Comparison of ENCODE assay signal across 18 mouse cellular contexts in genomic region chr5:122175402-122175801, GRCm38 (mm10). TPM values are rescaled to one million over a fixed set of nuclear protein-coding genes. Genes with fewer than 3 reads are reported as not detected.
DNase-seq lines count a peak whose midpoint lies in the region; ATAC-seq and TF ChIP-seq lines count a peak whose summit lies in the region.
"Had no signal": no experiment of that assay in that cellular context is flagged by ENCODE, and none has a peak within 500 bp of the region (broad histone marks: within the 10 kb centered on the region; RNA-seq: fewer than 3 reads in every experiment).

No protein-coding gene starts in this region.

- WGBS in liver, embryonic 12.5 days (ENCODE audit: insufficient replicate concordance): 74% methylated on average over 2 of the region's 2 CpGs
- WGBS in olfactory bulb, adult 2 months: 49% methylated on average over 2 of the region's 2 CpGs

- no peak for TF ChIP-seq POLR2A in olfactory bulb, adult 2 months (IDR thresholded peaks at IDR 0.05; ENCODE audit: insufficient read depth, low read depth, low read length)

- no peak overlapping the region for H3K4me3 ChIP-seq in liver, embryonic 12.5 days
- no peak overlapping the region for H3K4me3 ChIP-seq in olfactory bulb, adult 2 months (ENCODE audit: insufficient read depth, low read depth, low read length)
- H3K4me3 ChIP-seq: forebrain, embryonic 15.5 days; heart, embryonic 15.5 days; limb, embryonic 13.5 days had no signal

- ATAC-seq in liver, embryonic 12.5 days: no peak
- ATAC-seq: forebrain, embryonic 15.5 days; midbrain, embryonic 16.5 days had no signal

- no peaks in the 10 kb centered on the region for H3K9me3 ChIP-seq in liver, embryonic 12.5 days (replicated peaks)
- H3K9me3 ChIP-seq: forebrain, embryonic 15.5 days; heart, embryonic 15.5 days; limb, embryonic 13.5 days had no signal

- TF ChIP-seq CTCF in olfactory bulb, adult 2 months (IDR thresholded peaks at IDR 0.05; ENCODE audit: insufficient read depth, low read depth, low read length): no peak

- H3K27ac ChIP-seq in liver, embryonic 12.5 days: 0 out of 2 replicates have a peak overlapping the region, but pooled peaks have one; percentile 1
- H3K27ac ChIP-seq in olfactory bulb, adult 2 months (ENCODE audit: insufficient read depth, low read depth, low read length): 0 out of 2 replicates have a peak overlapping the region, but pooled peaks have one; percentile 1
- H3K27ac ChIP-seq: forebrain, embryonic 15.5 days; heart, embryonic 15.5 days; limb, embryonic 13.5 days had no signal

- H3K4me2 ChIP-seq in liver, embryonic 12.5 days: no peak overlapping the region
- H3K4me2 ChIP-seq: forebrain, embryonic 15.5 days; heart, embryonic 15.5 days; limb, embryonic 13.5 days had no signal

- H3K27me3 ChIP-seq in liver, embryonic 12.5 days (replicated peaks): no peaks in the 10 kb centered on the region
- H3K27me3 ChIP-seq: forebrain, embryonic 15.5 days; heart, embryonic 15.5 days; limb, embryonic 13.5 days had no signal

- H3K9ac ChIP-seq in liver, embryonic 12.5 days: no peak overlapping the region
- H3K9ac ChIP-seq: forebrain, embryonic 15.5 days; heart, embryonic 15.5 days; limb, embryonic 13.5 days had no signal

- no peaks in the 10 kb centered on the region for H3K4me1 ChIP-seq in liver, embryonic 12.5 days
- H3K4me1 ChIP-seq in olfactory bulb, adult 2 months (ENCODE audit: control insufficient read depth, insufficient read depth, low read length): peaks cover 30% of the 10 kb centered on the region
- H3K4me1 ChIP-seq: forebrain, embryonic 15.5 days had no signal

- DNase-seq in cerebellum, postnatal 25 days: peak; percentile 27 to 31
- DNase-seq in cerebellum, adult 8-10 months: no peak
- peak; percentile 1 for DNase-seq in kidney, adult 11 months
- no peak for DNase-seq in kidney, postnatal 25 days
- DNase-seq in liver: no peak
- DNase-seq: adrenal gland, postnatal 14 days; B cell, adult 2 months; kidney, adult 18-20 months; lung, adult 2 months; thymus, adult 2 months had no signal

- peaks cover 58% of the 10 kb centered on the region for H3K36me3 ChIP-seq in liver, embryonic 12.5 days

RNA-seq across cellular contexts. Expression of gene Ppp1cc, which starts 17.3 kb away (rescaled TPM):
- polyA plus RNA-seq in liver, embryonic 12.5 days (2016; fragmentation: Nextera tagmentation; extraction: Ambion mirVana): 228 and 229 TPM in 2 replicates
- polyA plus RNA-seq in olfactory bulb, adult 2 months (2012; ENCODE audit: insufficient read depth, insufficient read length, low replicate concordance, missing spikeins): 674 and 1,250 TPM in 2 replicates

RNA-seq across cellular contexts. Expression of gene Hvcn1, which starts 31.2 kb away (rescaled TPM):
- polyA plus RNA-seq in liver, embryonic 12.5 days (2016; fragmentation: Nextera tagmentation; extraction: Ambion mirVana): 1.8 and 2.1 TPM in 2 replicates
- not detected in 2 replicates for polyA plus RNA-seq in olfactory bulb, adult 2 months (2012; ENCODE audit: insufficient read depth, insufficient read length, low replicate concordance, missing spikeins)

RNA-seq across cellular contexts. Expression of gene Ccdc63, which starts 34.8 kb away (rescaled TPM):
- not detected in 2 replicates for polyA plus RNA-seq in liver, embryonic 12.5 days (2016; fragmentation: Nextera tagmentation; extraction: Ambion mirVana)
- polyA plus RNA-seq in olfactory bulb, adult 2 months (2012; ENCODE audit: insufficient read depth, insufficient read length, low replicate concordance, missing spikeins): not detected in 2 replicates
- polyA plus RNA-seq: forebrain, embryonic 15.5 days; hindbrain, embryonic 11.5 days; limb, embryonic 13.5 days; stomach, embryonic 14.5 days had no signal

Comparison
In these comparisons a context has a peak if more than half of its experiments do, and no peak if none do; other contexts are left out.
1. DNase-seq: peak in cerebellum, postnatal 25 days (2 of 2) and kidney, adult 11 months (single experiment); none in cerebellum, adult 8-10 months (single experiment), kidney, postnatal 25 days (0 of 2) and liver (single experiment).